Mouse (Mus musculus): ENCODE measurements around the gene Oaz3. TPM values are rescaled to one million over a fixed set of nuclear protein-coding genes. Genes with fewer than 3 reads are reported as not detected.

The Oaz3 gene
- total and polyA plus RNA-seq, 3 experiments = 0.89 to 0.91 TPM; not detected in 1

DNA sequence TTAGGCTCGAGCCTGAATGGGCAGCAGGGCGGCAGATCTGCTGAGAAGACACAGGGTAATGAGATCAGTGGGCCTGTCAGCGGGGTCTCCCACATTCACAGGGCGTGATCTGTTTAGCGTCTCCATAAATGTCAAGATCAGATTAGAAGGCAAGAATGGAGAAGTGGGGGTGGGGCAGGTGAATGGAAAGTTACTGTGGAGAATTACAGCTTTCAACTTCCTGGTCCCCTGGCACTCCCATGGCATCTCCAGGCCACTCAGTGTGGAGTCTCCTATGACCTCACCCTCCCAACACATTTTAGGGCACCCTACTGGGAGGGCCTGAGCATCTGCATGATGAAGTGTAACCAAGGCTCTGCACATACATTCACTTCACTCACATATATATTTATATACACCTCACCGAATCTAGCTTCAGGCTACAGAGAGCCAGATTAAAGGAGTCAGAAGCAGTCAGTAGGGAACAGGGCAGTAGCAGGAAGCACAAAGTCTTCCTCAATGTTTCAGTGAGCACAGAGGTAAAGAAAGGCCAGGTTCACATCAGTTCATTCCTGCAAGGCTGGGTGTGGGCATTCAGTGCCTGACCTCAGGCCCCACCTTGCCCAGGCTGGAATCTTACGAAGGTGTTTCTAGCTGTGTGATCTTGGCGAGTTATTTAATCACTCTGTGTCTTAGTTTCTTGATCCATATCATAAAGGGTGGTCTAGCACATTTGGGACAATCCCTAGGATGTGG lies 32.8 kb upstream of the Oaz3 start (continued):
- TF ChIP-seq JUND (IDR thresholded peaks at IDR 0.05; ENCODE audit: low read depth, low read length) (no peak), HCFC1 (IDR thresholded peaks at IDR 0.05; ENCODE audit: low read depth, low read length) (no peak), SMC3 (IDR thresholded peaks at IDR 0.05; ENCODE audit: low read depth, low read length) (no peak), GABPA (IDR thresholded peaks at IDR 0.05; ENCODE audit: low read depth, low read length) (no peak), MAZ (IDR thresholded peaks at IDR 0.05; ENCODE audit: low read depth, low read length) (no peak)

DNA sequence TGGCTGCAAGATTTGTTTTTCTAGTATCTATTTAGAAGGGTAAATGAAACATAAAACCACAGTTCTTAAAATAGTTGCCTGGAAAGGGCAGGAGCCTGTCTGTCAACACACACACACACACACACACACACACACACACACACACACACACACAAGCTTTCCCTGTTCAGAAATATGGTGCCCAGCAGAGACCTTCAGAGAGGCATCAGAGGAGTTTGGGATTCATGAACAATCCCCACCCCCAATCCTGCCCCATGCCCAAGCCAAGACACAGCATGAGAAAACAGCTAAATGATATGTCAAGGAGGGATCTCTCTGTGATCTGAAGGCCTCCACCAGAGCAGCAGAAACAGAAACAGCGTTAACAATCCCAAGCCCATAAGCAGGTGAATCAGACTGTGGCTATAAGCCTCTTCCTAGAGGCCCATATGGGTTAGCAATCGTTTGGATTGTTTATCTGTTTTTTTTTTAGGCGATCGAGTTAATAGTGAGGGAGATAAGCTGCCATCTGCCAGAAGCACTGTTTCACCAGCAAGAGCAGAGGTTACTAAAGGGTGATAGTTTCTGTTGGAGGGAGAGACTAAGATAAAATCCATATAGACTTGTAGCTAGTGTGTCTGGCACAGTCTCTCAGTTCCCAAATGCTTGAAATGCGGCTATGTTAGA lies 30.0 kb upstream of the Oaz3 start:
- no peak overlapping the region for H3K9ac ChIP-seq (ENCODE audit: control insufficient read depth, low read depth, low read length, poor library complexity, severe bottlenecking)
- no peak overlapping the region for H3K27ac ChIP-seq (ENCODE audit: control insufficient read depth, low read depth, low read length)
- H3K4me1 ChIP-seq (ENCODE audit: control insufficient read depth in 1 of 2, insufficient read depth in 2 of 2, low read length in 2 of 2) = peaks cover 3 to 31% of the 10 kb centered on the region in 2 experiments; a peak in 3 of 4 replicates
- H3K4me3 ChIP-seq (ENCODE audit: control insufficient read depth in 1 of 2, insufficient read depth in 1 of 2, low read depth in 2 of 2, low read length in 2 of 2) = no peak overlapping the region
- no peaks in the 10 kb centered on the region for H3K79me2 ChIP-seq (ENCODE audit: control insufficient read depth, insufficient read depth, low read length, poor library complexity)
- H3K9me3 ChIP-seq (replicated peaks; ENCODE audit: insufficient read depth, low read length) = no peaks in the 10 kb centered on the region
- H3K27me3 ChIP-seq (ENCODE audit: control insufficient read depth in 1 of 2, insufficient read depth in 2 of 2, low read length in 2 of 2) = no peaks in the 10 kb centered on the region
- DNase-seq (ENCODE audit: low read depth, low spot score) = peak; percentile 42
- TF ChIP-seq TAL1 (IDR thresholded peaks at IDR 0.05; ENCODE audit: low read length) (no peak), RAD21 (IDR thresholded peaks at IDR 0.05; ENCODE audit: low read depth, low read length) (no peak), ZNF384 (IDR thresholded peaks at IDR 0.05; ENCODE audit: low read depth, low read length) (peak; percentile 73), MYC (IDR thresholded peaks at IDR 0.05; ENCODE audit: low read depth, low read length) (no peak), GATA1 (IDR thresholded peaks at IDR 0.05; ENCODE audit: low read depth, low read length) (peak; percentile 49; the same call in 1 of the 2 replicates), TBP (IDR thresholded peaks at IDR 0.05; ENCODE audit: low read depth, low read length) (0 out of 2 replicates have a peak, but pooled peaks have one; percentile 19), POLR2AphosphoS2 (IDR thresholded peaks at IDR 0.05; ENCODE audit: low read length) (no peak), ZC3H11A (IDR thresholded peaks at IDR 0.05; ENCODE audit: low read depth, low read length) (no peak), JUND (IDR thresholded peaks at IDR 0.05; ENCODE audit: low read depth, low read length) (no peak), TCF12 (IDR thresholded peaks at IDR 0.05; ENCODE audit: low read depth, low read length) (0 out of 2 replicates have a peak, but pooled peaks have one; percentile 34), BHLHE40 (IDR thresholded peaks at IDR 0.05; ENCODE audit: borderline replicate concordance, low read depth, low read length) (no peak), ETS1 (IDR thresholded peaks at IDR 0.05; ENCODE audit: low read depth, low read length) (peak; percentile 62; the same call in 1 of the 2 replicates), POLR2A (IDR thresholded peaks at IDR 0.05; ENCODE audit: control insufficient read depth in 1 of 2, insufficient read depth in 1 of 2, low read depth in 1 of 2, low read length in 2 of 2, poor library complexity in 1 of 2) (no peak), EP300 (IDR thresholded peaks at IDR 0.05; ENCODE audit: low read depth in 1 of 2, low read length in 2 of 2) (peak in 1 of 2 experiments; percentile 55; a peak in 2 of 4 replicates), CTCF (IDR thresholded peaks at IDR 0.05 in 2 of 3, conservative IDR thresholded peaks at IDR 0.05 in 1 of 3; ENCODE audit: control insufficient read depth in 1 of 3, insufficient read depth in 1 of 3, low read depth in 2 of 3, low read length in 3 of 3, poor library complexity in 1 of 3, severe bottlenecking in 1 of 3) (no peak)
- H3K36me3 ChIP-seq (ENCODE audit: control insufficient read depth in 1 of 2, insufficient read depth in 2 of 2, low read length in 2 of 2) = peaks cover 0 to 19% of the 10 kb centered on the region in 2 experiments; a peak in 2 of 4 replicates

All from MEL (cell line).